Comparison of ENCODE assay signal across 8 mouse cellular contexts in genomic region chr12:69295651-69296050, GRCm38 (mm10). TPM values are rescaled to one million over a fixed set of nuclear protein-coding genes. Genes with fewer than 3 reads are reported as not detected.
A peak's percentile ranks its signal among the peaks of the same experiment; 100 is the strongest.
DNase-seq lines count a peak whose midpoint lies in the region; ATAC-seq and TF ChIP-seq lines count a peak whose summit lies in the region.

No protein-coding gene starts in this region.

- peaks cover 44% of the 10 kb centered on the region for H3K79me2 ChIP-seq in C2C12 (ENCODE audit: control insufficient read depth, insufficient read depth)

- H3K9ac ChIP-seq in heart, embryonic 11.5 days (ENCODE audit: low read depth, low read length) = no peak overlapping the region
- peak overlapping the region; percentile 98 for H3K9ac ChIP-seq in embryonic facial prominence, embryonic 13.5 days
- 0 out of 2 replicates have a peak overlapping the region, but pooled peaks have one; percentile 98 for H3K9ac ChIP-seq in limb, embryonic 12.5 days (replicated peaks)
- H3K9ac ChIP-seq in stomach, embryonic 15.5 days = no peak overlapping the region

- H3K4me1 ChIP-seq in heart, embryonic 11.5 days (ENCODE audit: control insufficient read depth, insufficient read depth, low read length) = peaks cover 16% of the 10 kb centered on the region; the same call in 1 of the 2 replicates
- peaks cover 28% of the 10 kb centered on the region for H3K4me1 ChIP-seq in embryonic facial prominence, embryonic 13.5 days
- H3K4me1 ChIP-seq in limb, embryonic 12.5 days (replicated peaks) = peaks cover 24% of the 10 kb centered on the region
- H3K4me1 ChIP-seq in stomach, embryonic 15.5 days = peaks cover 21% of the 10 kb centered on the region; the same call in 1 of the 2 replicates

- peaks cover 3% of the 10 kb centered on the region; the same call in 1 of the 2 replicates for H3K36me3 ChIP-seq in heart, embryonic 11.5 days (ENCODE audit: control insufficient read depth, insufficient read depth, low read length)
- peaks cover 8% of the 10 kb centered on the region for H3K36me3 ChIP-seq in C2C12 (ENCODE audit: control insufficient read depth, insufficient read depth)
- H3K36me3 ChIP-seq in embryonic facial prominence, embryonic 13.5 days = peaks cover 8% of the 10 kb centered on the region
- peaks cover 13% of the 10 kb centered on the region for H3K36me3 ChIP-seq in limb, embryonic 12.5 days
- 0 out of 2 replicates have a peak, but pooled peaks cover 4% of the 10 kb centered on the region for H3K36me3 ChIP-seq in stomach, embryonic 15.5 days

- no peak for TF ChIP-seq CTCF in C2C12 (IDR thresholded peaks at IDR 0.05; ENCODE audit: control insufficient read depth, insufficient read depth, insufficient read length)

- H3K27me3 ChIP-seq in heart, embryonic 11.5 days (ENCODE audit: control insufficient read depth, insufficient read depth, low read length) = no peaks in the 10 kb centered on the region
- H3K27me3 ChIP-seq in C2C12 (ENCODE audit: control insufficient read depth, insufficient read depth, insufficient read length) = no peaks in the 10 kb centered on the region
- H3K27me3 ChIP-seq in embryonic facial prominence, embryonic 13.5 days = no peaks in the 10 kb centered on the region
- no peaks in the 10 kb centered on the region for H3K27me3 ChIP-seq in limb, embryonic 12.5 days
- no peaks in the 10 kb centered on the region for H3K27me3 ChIP-seq in stomach, embryonic 15.5 days (replicated peaks)

- peak overlapping the region; percentile 94 for H3K27ac ChIP-seq in heart, embryonic 11.5 days (ENCODE audit: low read depth, low read length)
- H3K27ac ChIP-seq in embryonic facial prominence, embryonic 13.5 days = no peak overlapping the region; the same call in 1 of the 2 replicates
- 0 out of 2 replicates have a peak overlapping the region, but pooled peaks have one; percentile 97 for H3K27ac ChIP-seq in limb, embryonic 12.5 days
- H3K27ac ChIP-seq in stomach, embryonic 15.5 days = 0 out of 2 replicates have a peak overlapping the region, but pooled peaks have one; percentile 91

- no peak for DNase-seq in heart, adult 18-20 months
- DNase-seq in adrenal gland, postnatal 4 days (ENCODE audit: low spot score in 2 of 2) = no peak
- DNase-seq in urinary bladder, postnatal 36 days (ENCODE audit: low spot score in 2 of 2) = no peak

- ATAC-seq in heart, embryonic 11.5 days (replicated peaks; ENCODE audit: insufficient number of reproducible peaks, low FRiP score, low TSS enrichment) = no peak
- no peak for ATAC-seq in embryonic facial prominence, embryonic 13.5 days (ENCODE audit: insufficient number of reproducible peaks, insufficient read depth, low FRiP score, low TSS enrichment, low read depth)
- no peak for ATAC-seq in limb, embryonic 12.5 days (ENCODE audit: insufficient number of reproducible peaks, insufficient read depth, low FRiP score, low TSS enrichment, low read depth)
- ATAC-seq in stomach, embryonic 15.5 days (ENCODE audit: insufficient read depth, low FRiP score, low read depth) = no peak

- H3K9me3 ChIP-seq in heart, embryonic 11.5 days (replicated peaks; ENCODE audit: control insufficient read depth, low read length) = no peaks in the 10 kb centered on the region
- H3K9me3 ChIP-seq in embryonic facial prominence, embryonic 13.5 days = no peaks in the 10 kb centered on the region
- no peaks in the 10 kb centered on the region for H3K9me3 ChIP-seq in limb, embryonic 12.5 days
- no peaks in the 10 kb centered on the region for H3K9me3 ChIP-seq in stomach, embryonic 15.5 days

- WGBS in heart, embryonic 11.5 days (ENCODE audit: insufficient replicate concordance) = 82% methylated on average over 4 of the region's 4 CpGs
- 75% methylated on average over 4 of the region's 4 CpGs for WGBS in embryonic facial prominence, embryonic 13.5 days
- WGBS in limb, embryonic 12.5 days = 85% methylated on average over 4 of the region's 4 CpGs
- 85% methylated on average over 4 of the region's 4 CpGs for WGBS in stomach, embryonic 15.5 days

- H3ac ChIP-seq in C2C12 (ENCODE audit: control insufficient read depth, insufficient read length, low read depth) = peak overlapping the region; percentile 10

- peak overlapping the region; percentile 86 for H3K4me2 ChIP-seq in heart, embryonic 11.5 days
- peak overlapping the region; percentile 73 for H3K4me2 ChIP-seq in embryonic facial prominence, embryonic 13.5 days
- H3K4me2 ChIP-seq in limb, embryonic 12.5 days = peak overlapping the region; percentile 80
- peak overlapping the region; percentile 56 for H3K4me2 ChIP-seq in stomach, embryonic 15.5 days

- no peak overlapping the region; the same call in 1 of the 2 replicates for H3K4me3 ChIP-seq in heart, embryonic 11.5 days (ENCODE audit: low read depth, low read length)
- no peak overlapping the region for H3K4me3 ChIP-seq in C2C12 (ENCODE audit: insufficient read depth, poor library complexity, severe bottlenecking)
- H3K4me3 ChIP-seq in embryonic facial prominence, embryonic 13.5 days = peak overlapping the region; percentile 90
- peak overlapping the region; percentile 94; the same call in 1 of the 2 replicates for H3K4me3 ChIP-seq in limb, embryonic 12.5 days (replicated peaks)
- H3K4me3 ChIP-seq in stomach, embryonic 15.5 days (replicated peaks) = 0 out of 2 replicates have a peak overlapping the region, but pooled peaks have one; percentile 89

- H3K79me3 ChIP-seq in C2C12 (ENCODE audit: low read depth) = peaks cover 30% of the 10 kb centered on the region

TF ChIP-seq in C2C12, 6 proteins besides CTCF, POLR2A, EP300 and RAD21:
- TF ChIP-seq MYOG (IDR thresholded peaks at IDR 0.05; ENCODE audit: control insufficient read depth, extremely low read depth, insufficient read length) (no peak), FOSL1 (IDR thresholded peaks at IDR 0.05; ENCODE audit: insufficient read depth, low read length, poor library complexity, severe bottlenecking) (no peak), CEBPB (IDR thresholded peaks at IDR 0.05; ENCODE audit: low read depth) (no peak), MYOD1 (IDR thresholded peaks at IDR 0.05; ENCODE audit: control insufficient read depth, insufficient read length, low read depth) (no peak), USF1 (IDR thresholded peaks at IDR 0.05; ENCODE audit: low read depth) (no peak), MAX (IDR thresholded peaks at IDR 0.05) (no peak)

RNA-seq across cellular contexts. Expression of gene Klhdc2, which starts 0.8 kb away (rescaled TPM):
- 151 and 157 TPM in 2 replicates for polyA plus RNA-seq in heart, embryonic 11.5 days (2014; fragmentation: Nextera tagmentation; extraction: Ambion mirVana)
- total RNA-seq in heart, adult 18-20 months (2021) = 100 to 1,000 TPM; 106 to 120 TPM
- polyA plus RNA-seq in C2C12 (2012; fragmentation: generic; extraction: Trizol) = 62.6 TPM
- polyA plus RNA-seq in embryonic facial prominence, embryonic 13.5 days (2015; fragmentation: Nextera tagmentation; extraction: Ambion mirVana) = 148 and 150 TPM in 2 replicates
- 192 and 196 TPM in 2 replicates for polyA plus RNA-seq in limb, embryonic 12.5 days (2016; fragmentation: Nextera tagmentation; extraction: Ambion mirVana)
- polyA plus RNA-seq in stomach, embryonic 15.5 days (2015; fragmentation: Nextera tagmentation; extraction: Ambion mirVana) = 110 and 119 TPM in 2 replicates
- total RNA-seq in adrenal gland, postnatal 4 days (2021) = 10 to 100 TPM; 86.4 to 86.8 TPM

RNA-seq across cellular contexts. Expression of gene Klhdc1, which starts 54.7 kb away (rescaled TPM):
- 7.7 and 8.9 TPM in 2 replicates for polyA plus RNA-seq in heart, embryonic 11.5 days (2014; fragmentation: Nextera tagmentation; extraction: Ambion mirVana)
- total RNA-seq in heart, adult 18-20 months (2021) = 10 to 100 TPM; 42.1 TPM
- 1.8 TPM for polyA plus RNA-seq in C2C12 (2012; fragmentation: generic; extraction: Trizol)
- 10.5 and 12.4 TPM in 2 replicates for polyA plus RNA-seq in embryonic facial prominence, embryonic 13.5 days (2015; fragmentation: Nextera tagmentation; extraction: Ambion mirVana)
- polyA plus RNA-seq in limb, embryonic 12.5 days (2016; fragmentation: Nextera tagmentation; extraction: Ambion mirVana) = 4.9 and 6.9 TPM in 2 replicates
- 9.0 and 9.2 TPM in 2 replicates for polyA plus RNA-seq in stomach, embryonic 15.5 days (2015; fragmentation: Nextera tagmentation; extraction: Ambion mirVana)
- 10 to 100 TPM; 12.6 to 12.8 TPM for total RNA-seq in adrenal gland, postnatal 4 days (2021)

Comparison
In these comparisons a context has a peak if more than half of its experiments do, and no peak if none do; other contexts are left out.
1. H3K4me3 ChIP-seq: peak in embryonic facial prominence, embryonic 13.5 days (single experiment), limb, embryonic 12.5 days (single experiment) and stomach, embryonic 15.5 days (single experiment); none in heart, embryonic 11.5 days (single experiment) and C2C12 (single experiment).
2. H3K9ac ChIP-seq: peak in embryonic facial prominence, embryonic 13.5 days (single experiment) and limb, embryonic 12.5 days (single experiment); none in heart, embryonic 11.5 days (single experiment) and stomach, embryonic 15.5 days (single experiment).
3. Peak in every context shown above with its lines, with median percentiles within 50 percentile points of each other: H3K4me2 ChIP-seq.